Mouse (Mus musculus): ENCODE data around the gene H6pd.

H6pd gene

DNA sequence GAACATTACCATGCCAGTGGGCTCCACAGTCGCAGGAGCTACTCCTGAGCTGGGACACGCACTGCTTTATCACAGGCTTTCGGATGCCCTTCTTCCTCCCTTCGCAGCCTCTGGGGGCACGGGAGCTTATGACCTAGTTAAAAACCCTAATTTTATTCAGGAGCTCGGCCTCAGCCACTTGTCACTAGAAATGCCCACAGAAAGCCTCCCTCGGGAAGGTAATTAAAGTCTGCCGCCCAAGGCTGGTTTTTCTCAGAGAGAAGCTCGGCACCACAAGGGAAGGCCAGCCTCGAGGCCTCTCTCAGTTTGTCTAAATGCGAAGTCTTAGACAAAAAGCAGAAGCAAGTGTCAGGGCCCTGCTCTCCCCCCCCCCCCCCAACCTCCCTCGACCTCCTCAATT lies 64.6 kb downstream of the H6pd start:
- DNase-seq (ENCODE audit: low spot score in 2 of 2): no peak

DNA sequence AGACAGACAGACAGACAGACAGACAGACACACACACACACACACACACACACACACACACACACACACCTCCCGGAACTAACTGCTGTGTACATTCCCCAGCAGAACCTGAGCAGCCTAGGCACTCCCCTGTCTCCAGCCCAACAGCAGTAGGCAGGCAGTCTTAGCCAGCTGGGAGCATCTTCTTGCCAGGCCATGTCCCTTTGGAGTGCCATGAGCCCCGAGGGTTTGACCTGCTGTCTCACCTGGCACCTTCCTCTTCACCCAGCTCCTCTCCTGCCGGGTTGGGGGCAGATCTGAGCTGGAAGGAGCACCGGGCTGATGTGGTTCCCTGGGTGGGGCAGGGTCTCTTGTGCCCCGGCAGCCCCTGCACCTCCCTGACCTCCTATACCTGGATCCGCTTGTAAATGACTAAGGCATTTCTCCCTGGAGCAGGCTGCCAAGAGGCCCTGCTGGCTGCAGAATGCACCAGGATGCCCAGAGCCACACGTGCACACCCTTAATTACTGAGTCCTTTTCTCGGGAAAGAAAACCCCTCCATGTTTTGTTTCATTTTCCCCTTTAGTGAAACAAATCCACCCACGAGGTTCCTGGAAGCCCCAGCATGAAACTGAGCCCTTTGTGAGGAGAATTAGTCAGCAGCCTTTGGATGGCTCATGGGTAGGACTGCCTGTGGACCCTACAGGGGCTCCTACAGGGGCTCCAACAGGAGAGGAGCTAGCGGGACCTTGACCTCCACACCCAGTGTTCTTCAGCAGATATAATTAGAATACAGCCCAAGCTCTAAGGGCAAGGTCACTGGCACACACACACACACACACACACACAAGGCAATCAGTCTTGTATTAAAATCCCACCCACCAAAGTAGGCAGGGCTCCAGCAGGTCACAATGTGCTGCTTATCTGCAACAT lies 65.7 kb downstream of the H6pd start:
- DNase-seq (ENCODE audit: low spot score in 2 of 2): no peak

DNA sequence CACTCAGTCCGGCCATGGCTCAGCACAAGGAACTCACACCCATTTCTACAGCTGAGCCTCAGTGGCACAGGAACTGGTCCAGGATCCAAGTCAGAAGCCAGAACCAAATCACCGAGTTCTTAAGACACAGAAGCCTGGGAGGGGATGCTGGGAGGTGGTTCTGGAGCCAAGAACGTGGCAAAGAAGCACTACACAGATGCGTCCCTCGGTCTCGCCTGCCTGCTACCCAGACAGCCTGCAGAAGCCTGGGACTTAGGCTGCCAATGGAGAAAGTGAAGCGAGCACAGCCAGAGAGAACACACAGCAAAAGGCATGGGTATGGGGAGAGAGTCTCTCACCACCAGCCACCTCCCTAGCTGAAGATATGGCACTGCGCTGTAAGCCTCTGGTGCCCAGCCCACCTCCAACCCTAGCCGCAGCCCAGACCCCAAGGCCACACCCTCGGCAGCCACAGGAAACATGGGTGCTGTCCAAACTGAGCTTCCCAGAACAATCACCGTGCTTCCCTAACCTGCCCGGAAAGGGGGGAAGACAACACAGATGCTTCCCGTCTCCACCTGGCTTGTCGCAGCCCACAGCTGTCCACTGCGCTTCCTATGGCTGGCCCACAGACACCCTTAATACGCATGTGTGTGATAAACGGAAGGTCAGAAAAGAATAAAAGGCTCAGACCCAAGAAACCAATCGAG lies 67.6 kb downstream of the H6pd start:
- DNase-seq (ENCODE audit: low spot score in 2 of 2): no peak

DNA sequence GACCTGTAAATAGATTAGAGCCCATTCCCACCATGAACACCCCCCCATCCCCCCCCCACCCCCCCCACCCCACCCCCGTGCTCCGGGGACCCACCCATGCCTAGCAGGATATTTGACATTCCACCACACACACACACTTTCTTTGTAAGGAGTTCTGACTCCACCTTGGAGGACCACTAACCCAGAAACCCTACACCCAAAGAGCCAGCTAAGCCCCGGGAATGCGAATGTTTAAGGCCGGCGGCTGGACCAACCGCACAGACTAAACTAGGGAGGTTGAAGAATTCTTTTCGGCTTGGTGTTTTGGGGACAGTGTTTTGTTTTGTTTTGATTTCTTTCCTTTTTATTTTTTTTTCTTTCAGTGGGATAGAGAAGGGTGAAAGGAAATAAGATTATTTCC lies 70.1 kb downstream of the H6pd start:
- DNase-seq (ENCODE audit: low spot score in 2 of 2): no peak

DNA sequence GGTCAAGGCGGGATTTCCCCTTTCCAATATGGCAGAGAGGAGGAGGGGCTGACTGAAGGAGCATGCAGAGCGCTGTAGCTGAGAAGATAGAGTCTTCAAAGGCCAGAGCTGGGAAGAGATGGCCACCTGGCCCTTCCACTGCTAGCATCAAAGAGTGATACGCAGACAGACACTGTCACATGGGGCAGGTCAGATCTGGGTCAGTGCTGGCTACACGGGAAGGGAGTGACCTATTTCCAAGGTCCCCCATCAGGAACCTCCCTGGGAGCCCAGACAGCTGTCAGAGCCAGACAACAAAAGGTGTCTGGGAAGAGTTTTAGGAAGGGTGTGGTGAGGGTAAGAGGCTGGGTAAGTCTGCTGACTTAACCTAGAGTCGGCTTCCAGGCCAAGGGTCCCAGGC lies 71.9 kb downstream of the H6pd start:
- no peak for DNase-seq (ENCODE audit: low spot score in 2 of 2)

DNA sequence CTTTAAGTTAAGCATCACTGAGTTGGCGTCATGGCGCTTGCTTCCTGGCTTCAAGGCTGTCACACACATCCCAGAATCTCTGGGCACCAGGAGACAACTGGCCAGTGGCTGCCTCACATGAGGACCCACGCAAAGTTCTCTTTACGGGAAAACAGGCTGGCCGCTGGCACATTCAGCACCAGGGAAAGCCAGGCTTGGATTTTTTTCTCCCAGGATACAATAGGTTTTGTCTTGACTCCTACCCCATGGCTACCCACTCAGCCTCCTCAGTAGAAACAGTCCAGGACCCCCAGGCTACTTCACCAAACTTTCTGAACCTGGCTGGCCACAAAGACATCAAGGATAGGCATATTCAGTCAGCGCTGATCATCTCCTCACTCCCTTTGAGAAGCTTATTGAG lies 73.4 kb downstream of the H6pd start:
- DNase-seq (ENCODE audit: low spot score in 2 of 2): no peak

DNA sequence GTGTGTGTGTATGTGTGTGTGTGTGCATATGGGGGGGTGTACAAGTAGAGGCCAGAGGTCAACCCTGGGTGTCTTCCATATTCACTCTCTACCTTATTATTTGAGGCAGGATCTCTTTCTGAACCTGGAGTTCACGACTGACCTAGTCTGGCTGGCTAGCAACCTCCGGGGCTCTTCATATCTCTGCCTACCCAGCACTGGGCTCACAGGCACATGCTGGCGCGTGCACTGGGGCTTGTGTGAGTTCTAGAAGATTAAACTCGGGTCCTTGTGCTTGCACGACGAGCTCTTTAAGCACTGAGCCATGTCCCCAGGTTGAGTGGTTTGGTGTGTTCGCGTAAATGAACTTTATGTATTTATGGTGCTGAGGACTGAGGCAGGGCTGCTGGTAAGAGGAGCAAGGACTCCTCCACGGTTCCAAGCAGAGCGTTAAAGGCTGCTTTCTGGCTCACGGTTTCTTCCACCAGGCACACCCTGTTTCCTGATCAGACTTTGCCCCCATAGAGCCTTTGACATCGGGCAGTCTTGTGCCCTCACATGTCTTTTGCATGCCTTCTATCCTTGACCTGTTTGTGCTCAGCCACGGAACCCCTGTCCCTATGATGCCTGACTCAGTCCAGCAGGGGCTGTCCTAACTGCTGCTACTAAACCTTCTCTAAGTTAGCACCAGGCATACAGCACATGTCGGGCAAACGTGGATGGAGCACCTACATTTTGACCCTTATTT lies 75.1 kb downstream of the H6pd start:
- no peak for DNase-seq (ENCODE audit: low spot score in 2 of 2)

DNA sequence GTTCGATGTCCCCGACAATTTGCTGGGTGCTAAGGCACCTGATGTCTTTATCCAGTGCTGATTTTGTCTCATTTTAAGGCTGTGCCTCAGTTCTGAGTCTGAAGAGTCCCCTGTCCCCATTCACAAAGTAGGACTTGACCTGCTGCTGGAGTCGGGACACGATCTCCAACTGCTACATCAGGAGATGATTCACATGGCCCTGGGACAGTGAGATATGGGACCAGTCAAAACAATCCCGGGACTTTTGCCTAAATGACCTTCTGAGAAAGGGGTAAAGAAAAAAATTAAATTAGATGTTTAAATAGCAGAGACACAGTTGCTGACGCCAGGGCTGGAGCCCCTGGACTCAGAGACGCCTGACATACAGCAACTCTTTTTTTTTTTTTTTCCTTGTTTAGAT lies 75.8 kb downstream of the H6pd start:
- DNase-seq (ENCODE audit: low spot score in 2 of 2): no peak

DNA sequence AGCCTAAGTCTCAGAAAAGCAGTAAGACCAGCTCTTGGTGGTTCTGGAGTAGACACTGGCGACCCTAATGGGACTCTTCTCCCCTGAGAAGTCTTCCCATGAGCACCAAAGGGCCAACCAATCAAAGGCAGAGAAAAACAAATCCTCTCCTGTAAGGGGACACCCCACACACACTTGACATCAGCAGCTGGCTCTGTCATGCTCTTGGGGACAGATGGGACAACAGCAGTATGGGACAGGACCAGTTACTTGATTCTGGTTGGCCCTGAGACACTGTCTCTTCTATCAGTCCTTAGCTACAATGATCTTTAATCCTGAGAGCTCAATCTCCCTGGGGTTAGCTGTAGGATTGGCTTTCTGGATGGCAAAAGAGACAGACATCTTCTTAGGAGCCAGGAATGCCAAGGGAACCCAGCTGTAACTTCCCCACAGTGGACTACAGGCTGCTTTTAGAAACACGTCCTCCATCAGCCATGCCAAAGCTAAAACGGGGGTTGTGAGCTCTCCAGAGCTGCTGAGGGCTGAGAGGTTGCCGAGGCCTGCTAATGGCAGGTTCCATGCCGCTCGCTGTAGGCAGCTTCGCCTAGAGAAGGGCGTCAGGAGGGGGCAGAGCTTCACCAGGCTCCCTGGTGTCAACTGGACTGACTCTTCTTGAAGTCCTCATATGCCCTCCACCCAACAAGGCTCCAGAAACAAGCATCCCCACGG lies 76.6 kb downstream of the H6pd start:
- no peak for DNase-seq (ENCODE audit: low spot score in 2 of 2)

DNA sequence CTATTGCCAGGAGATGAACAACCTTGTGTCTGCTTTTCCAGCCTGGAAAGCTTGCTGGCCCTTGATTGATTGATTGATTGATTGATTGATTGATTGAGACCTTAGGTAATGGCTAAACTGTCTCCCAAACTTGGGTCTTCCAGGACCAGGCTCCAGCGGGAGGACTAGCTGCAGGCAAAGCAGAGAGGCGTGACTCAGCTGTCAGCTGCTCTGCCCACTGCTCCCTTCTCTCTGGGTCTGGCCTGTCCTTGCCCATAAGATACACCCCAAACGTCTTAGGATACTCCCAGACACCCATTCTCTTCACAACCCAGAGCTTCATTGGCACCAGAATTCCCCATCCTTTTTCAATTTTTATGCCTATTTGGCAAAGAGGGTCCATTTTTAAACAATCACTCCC lies 78.1 kb downstream of the H6pd start:
- DNase-seq (ENCODE audit: low spot score in 2 of 2): no peak
